Mouse (Mus musculus): Measurements from ENCODE around the gene Nebl. TPM values are rescaled to one million over a fixed set of nuclear protein-coding genes. Genes with fewer than 3 reads are reported as not detected.

Gene Nebl
- total RNA-seq, 2 experiments from 2014 or later = 8.2 to 8.5 TPM

DNA sequence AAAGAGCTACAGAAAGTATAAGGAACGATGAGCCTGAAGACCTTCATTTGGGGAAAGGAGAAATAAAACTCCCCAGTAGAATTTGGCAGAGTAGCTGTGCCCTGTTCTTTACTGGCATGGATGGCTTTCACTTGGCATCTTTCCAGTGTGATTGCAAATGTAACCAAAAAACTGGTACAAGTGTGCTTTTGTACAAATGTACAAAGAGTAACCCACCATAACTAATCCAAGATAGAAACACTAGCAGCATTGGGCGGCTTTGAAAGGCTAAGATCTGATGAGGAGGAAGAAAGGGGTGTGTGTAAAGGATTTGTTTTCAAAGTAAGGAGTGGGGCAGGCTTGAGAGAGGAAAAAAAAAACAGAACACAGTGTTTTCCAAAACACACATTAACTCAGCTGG is 21.2 kb downstream of the Nebl start:
- DNase-seq = peak in 1 of 2 experiments; percentile 8

DNA sequence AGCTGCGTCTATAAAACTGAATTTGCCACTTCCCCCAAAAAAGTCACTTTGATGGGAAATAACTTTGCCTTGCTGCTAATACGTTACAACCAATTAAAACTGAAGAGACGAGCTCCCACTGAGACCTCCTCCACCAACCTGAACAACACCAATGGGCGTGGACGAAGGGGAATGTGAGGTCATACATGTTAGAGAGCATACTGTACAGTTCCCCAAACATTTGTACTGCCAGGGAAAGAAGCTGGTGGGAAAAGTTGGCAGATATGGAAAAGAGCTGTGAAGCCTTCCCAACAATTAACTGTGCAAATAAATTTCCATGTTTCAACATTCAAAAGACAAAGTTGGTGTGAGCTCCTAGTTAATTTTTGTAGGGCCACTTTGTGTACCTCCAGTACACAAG is 25.3 kb downstream of the Nebl start:
- DNase-seq = no peak

DNA sequence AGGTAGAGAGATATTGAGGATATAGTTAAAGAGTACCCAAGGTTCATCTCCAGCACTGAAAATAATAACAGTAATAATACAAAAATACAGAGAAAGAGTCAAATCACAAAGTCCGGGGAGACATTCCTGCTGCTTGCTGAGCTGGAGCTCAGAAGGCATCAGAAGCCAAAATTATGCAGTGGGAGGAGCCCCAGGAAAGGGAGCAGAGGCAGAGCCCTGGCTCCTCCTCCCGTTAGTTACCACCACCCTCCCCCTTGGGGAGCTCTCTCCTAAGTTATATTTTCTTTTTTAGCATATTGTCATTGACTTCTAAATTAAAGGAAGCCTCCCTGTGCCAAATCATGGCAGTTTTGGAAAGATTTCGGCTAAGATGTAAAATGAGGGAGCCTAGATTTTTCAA is 25.8 kb downstream of the Nebl start:
- DNase-seq = no peak

DNA sequence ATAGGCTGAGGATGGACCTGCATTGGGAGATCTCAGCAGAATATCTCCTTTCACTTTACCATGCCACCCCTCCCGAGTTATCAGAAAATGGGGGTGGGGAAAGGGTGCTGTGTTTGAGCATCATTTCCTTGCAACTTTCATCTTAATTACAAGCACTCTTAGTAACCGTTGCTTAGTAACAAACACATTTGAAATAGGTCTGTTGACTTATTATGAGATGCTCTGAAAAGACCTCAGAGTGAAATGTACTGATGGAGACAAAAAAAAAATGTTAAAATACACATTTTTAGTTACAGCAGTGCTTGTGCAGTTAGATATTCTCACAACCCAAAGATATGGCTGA is 28.1 kb downstream of the Nebl start:
- DNase-seq = no peak

DNA sequence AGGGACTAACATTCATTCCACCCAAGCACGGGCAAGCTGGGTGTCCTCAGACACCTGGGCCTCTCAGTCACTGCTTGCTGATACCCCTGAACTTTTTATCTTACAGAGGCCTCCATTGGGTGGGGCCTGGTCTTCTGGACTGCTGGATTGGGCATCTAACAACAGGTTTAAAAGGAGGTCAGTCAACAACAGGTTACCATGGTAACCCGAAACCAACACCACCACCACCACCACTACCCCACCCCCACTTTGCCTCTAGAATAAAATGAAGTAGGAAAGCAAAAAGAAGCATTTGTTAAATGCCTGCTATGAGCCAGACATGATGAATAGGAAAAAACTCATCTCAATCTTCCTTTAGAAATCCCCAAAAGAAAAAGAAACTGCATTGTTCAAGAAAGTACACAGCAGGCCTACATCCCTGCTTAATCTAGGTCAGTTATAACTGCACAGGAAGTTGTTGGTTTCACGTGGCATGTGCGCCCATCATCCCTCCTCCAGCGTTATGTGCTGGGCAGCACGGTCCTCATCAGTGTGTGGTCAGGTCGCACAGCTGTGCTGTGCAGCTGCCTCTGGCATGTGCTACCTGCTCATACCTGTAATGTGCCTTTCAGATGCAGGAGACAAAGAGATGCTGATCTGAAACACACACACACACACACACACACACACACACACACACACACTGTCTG is 28.6 kb downstream of the Nebl start:
- DNase-seq = no peak

DNA sequence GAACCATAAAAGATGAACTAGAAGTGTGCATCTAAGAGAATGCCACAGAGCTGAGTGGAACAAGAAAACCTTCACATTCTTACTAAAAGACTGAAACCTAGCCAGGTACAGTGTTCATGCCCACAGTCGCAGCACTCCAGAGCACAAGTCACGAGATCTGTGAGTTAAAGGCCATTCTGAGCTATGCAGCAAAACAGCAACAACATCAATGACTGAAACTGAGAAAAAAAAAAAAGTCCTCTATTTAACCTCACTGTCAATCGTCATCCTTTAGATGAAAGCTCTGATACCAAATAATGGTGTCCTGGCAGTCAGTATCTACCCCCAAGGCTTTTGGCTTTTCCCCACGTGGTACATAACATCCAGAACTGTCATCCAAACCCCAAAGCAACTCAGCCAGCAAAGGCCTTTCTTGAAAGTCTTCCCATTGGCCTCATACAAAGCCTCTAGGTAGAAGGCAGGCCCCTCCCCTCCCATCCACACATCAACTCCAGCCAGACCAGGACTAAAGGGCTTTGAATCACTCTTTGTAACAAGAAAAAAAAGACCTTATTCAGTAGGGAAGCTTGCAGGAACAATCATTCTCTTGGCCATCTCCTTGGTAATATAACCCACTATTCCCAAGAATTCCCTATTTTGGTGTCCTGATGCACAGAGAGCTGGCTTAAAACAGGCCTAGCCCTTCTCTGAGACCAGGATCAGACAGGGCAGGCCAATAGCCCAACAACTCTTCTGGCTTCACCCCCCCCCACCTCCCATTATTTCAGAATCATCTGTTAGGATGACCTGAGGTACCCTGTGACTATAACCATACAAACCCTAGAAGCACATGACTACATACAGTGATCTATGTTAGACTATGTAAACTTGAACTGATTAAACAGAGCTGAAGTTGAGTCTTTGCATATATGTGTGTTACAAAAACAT is 32.8 kb downstream of the Nebl start:
- no peak for DNase-seq

DNA sequence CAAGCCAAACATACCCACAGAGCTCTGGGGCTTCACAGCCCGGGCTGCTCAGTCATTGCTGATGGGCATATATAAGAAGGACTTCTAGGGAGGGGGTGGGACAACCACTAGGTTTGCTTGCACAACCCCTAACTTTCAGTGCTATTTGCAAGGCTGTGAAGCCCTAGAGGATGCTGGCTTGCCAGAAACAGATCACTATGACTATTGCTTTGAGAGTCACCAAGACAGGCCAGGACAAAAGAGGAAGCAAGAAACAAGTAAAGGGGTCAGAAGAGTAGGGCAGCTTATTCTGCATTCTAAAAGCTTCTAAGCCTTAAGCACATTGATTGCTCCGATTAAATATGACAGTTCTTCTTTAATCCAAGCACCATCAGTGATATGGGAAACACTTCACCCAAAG is 38.3 kb downstream of the Nebl start:
- DNase-seq = no peak

DNA sequence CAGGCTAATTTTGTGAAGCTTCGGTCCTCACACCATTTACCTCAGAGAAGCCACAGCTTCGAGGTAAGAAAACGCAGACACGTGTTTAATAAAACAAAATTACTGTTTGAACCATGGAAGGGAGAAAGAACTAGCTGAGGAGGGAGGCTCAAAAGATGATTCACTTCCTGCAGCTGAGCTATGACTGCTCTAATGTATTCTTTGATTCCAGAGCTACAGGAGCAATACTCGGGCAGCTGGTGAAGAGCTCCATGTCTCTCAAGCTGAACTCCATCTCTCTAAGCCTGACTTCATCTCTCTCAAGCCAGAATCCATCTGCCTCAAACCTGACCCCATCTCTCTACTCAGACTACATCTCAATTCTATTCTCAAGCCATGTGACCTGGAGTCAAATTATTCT is 41.0 kb downstream of the Nebl start:
- DNase-seq = no peak

- DNase-seq = no peak
These were observed 44.1 kb downstream of the Nebl start for GRCm38 (mm10) chr2:17687141-17687540.

GRCm38 (mm10) chr2:17683326-17684040 is 47.8 kb downstream of the Nebl start:
- DNase-seq = no peak

- no peak for DNase-seq
These were observed 59.1 kb downstream of the Nebl start for GRCm38 (mm10) chr2:17672156-17672555.

GRCm38 (mm10) chr2:17671566-17671965 is 59.7 kb downstream of the Nebl start:
- DNase-seq = no peak

DNA sequence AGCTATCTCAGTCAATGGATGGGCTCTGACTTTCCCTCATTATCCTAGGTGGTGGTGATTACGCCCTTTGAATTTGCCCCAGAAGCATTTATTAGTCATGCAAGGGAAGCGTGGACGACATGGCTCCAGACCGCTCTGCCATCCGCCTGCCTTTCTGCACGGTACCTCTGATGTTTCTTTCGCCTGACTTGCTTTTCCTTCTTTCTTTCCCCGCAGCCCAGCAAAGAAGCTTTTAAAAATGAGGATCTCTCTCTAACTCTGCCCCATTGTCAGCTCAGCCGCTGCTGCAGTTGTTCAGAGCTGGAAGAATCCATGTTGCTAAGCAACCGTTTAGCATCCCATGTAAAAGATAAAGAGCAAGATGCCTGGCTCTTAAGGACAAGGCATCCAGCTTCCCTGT is 61.3 kb downstream of the Nebl start:
- DNase-seq = no peak

GRCm38 (mm10) chr2:17669000-17669399 is 62.3 kb downstream of the Nebl start:
- DNase-seq = no peak

- DNase-seq = no peak
These were observed 73.1 kb downstream of the Nebl start for GRCm38 (mm10) chr2:17658176-17658575.

- no peak for DNase-seq
These were observed 81.0 kb downstream of the Nebl start for GRCm38 (mm10) chr2:17650147-17650834.

- DNase-seq = no peak
These were observed 81.5 kb downstream of the Nebl start for GRCm38 (mm10) chr2:17649728-17650127.

- DNase-seq = peak; percentile 78 to 80
These were observed 86.7 kb downstream of the Nebl start for GRCm38 (mm10) chr2:17644282-17645262.

- no peak for DNase-seq
These were observed 87.4 kb downstream of the Nebl start for GRCm38 (mm10) chr2:17643869-17644268.

GRCm38 (mm10) chr2:17642770-17643169 is 88.5 kb downstream of the Nebl start:
- DNase-seq = no peak

- DNase-seq = no peak
These were observed 90.4 kb downstream of the Nebl start for GRCm38 (mm10) chr2:17640861-17641260.

Measured in adrenal gland, postnatal 36 days (tissue).